Mouse (Mus musculus) MEL (cell line): ENCODE measurements around the gene Pdcd6ip. TPM values are rescaled to one million over a fixed set of nuclear protein-coding genes. Genes with fewer than 3 reads are reported as not detected.

Experiments
- DNase-seq: peaks from one replicate; pipeline ENCODE4 v3.0.0; 2011; ENCODE audit warnings: low read depth, low spot score
- H3K27ac ChIP-seq: 2 replicates; pipeline ENCODE4 v1.5.1; 2012; ENCODE audit warnings: low read depth, mild to moderate bottlenecking, control low read depth, low read length, moderate library complexity; ENCODE audit not compliant: control insufficient read depth
- H3K27me3 ChIP-seq, 2 experiments: fragments of 150-350 bp in 1 of 2; sonication (generic) in 1 of 2; 2 replicates each; pipeline ENCODE4 v1.6.1; 2012; ENCODE audit warnings: low read length in 2 of 2, mild to moderate bottlenecking in 2 of 2, improper control_type of control experiment in 1 of 2, moderate library complexity in 1 of 2; ENCODE audit not compliant: insufficient read depth in 2 of 2, control insufficient read depth in 1 of 2
- H3K36me3 ChIP-seq, 2 experiments: 2 replicates each; pipeline ENCODE4 v1.6.1; 2012 to 2014; ENCODE audit warnings: low read length in 2 of 2, improper control_type of control experiment in 1 of 2, inconsistent platforms in 1 of 2, mild to moderate bottlenecking in 1 of 2; ENCODE audit not compliant: insufficient read depth in 2 of 2, control insufficient read depth in 1 of 2
- H3K4me1 ChIP-seq, 2 experiments: fragments of 150-350 bp in 1 of 2; sonication (generic) in 1 of 2; 2 replicates each; pipeline ENCODE4 v1.6.1; 2012; ENCODE audit warnings: low read length in 2 of 2, improper control_type of control experiment in 1 of 2, mild to moderate bottlenecking in 1 of 2; ENCODE audit not compliant: insufficient read depth in 2 of 2, control insufficient read depth in 1 of 2
- H3K4me3 ChIP-seq, 2 experiments: fragments of 150-350 bp in 1 of 2; sonication (generic) in 1 of 2; 2 replicates each; pipeline ENCODE4 v1.5.1; 2012; ENCODE audit warnings: low read depth in 2 of 2, low read length in 2 of 2, mild to moderate bottlenecking in 2 of 2, moderate library complexity in 2 of 2, control low read depth in 1 of 2, improper control_type of control experiment in 1 of 2; ENCODE audit not compliant: control insufficient read depth in 1 of 2, insufficient read depth in 1 of 2
- H3K79me2 ChIP-seq: 2 replicates; pipeline ENCODE4 v1.6.1; 2012; ENCODE audit warnings: mild to moderate bottlenecking, low read length, moderate library complexity; ENCODE audit not compliant: control insufficient read depth, poor library complexity, insufficient read depth
- H3K9ac ChIP-seq: 2 replicates; pipeline ENCODE4 v1.6.1; 2012; ENCODE audit warnings: low read depth, mild to moderate bottlenecking, control low read depth, low read length, moderate library complexity; ENCODE audit not compliant: control insufficient read depth, poor library complexity, severe bottlenecking
- H3K9me3 ChIP-seq: fragments of 150-350 bp; sonication (generic); replicated peaks from 2 replicates; pipeline ENCODE4 v1.6.1; 2012; ENCODE audit warnings: mild to moderate bottlenecking, low read length, improper control_type of control experiment, moderate library complexity; ENCODE audit not compliant: insufficient read depth
- BHLHE40 ChIP-seq: IDR thresholded peaks from 2 replicates; pipeline ENCODE4 v1.6.1; 2012; ENCODE audit warnings: low read depth, mild to moderate bottlenecking, inconsistent platforms, low read length, improper control_type of control experiment, borderline replicate concordance
- CHD1 ChIP-seq: IDR thresholded peaks from 2 replicates; pipeline ENCODE4 v1.6.1; 2012; ENCODE audit warnings: low read depth, mild to moderate bottlenecking, inconsistent platforms, low read length, improper control_type of control experiment
- E2F4 ChIP-seq: IDR thresholded peaks from 2 replicates; pipeline ENCODE4 v1.6.1; 2011; ENCODE audit warnings: low read depth, low read length, improper control_type of control experiment, borderline replicate concordance
- EP300 ChIP-seq, 2 experiments: IDR thresholded peaks; 2 replicates each; pipeline ENCODE4 v1.6.1; 2011; ENCODE audit warnings: improper control_type of control experiment in 2 of 2, low read length in 2 of 2, low read depth in 1 of 2, mild to moderate bottlenecking in 1 of 2
- GABPA ChIP-seq: IDR thresholded peaks from 2 replicates; pipeline ENCODE4 v1.6.1; 2012; ENCODE audit warnings: low read depth, mild to moderate bottlenecking, inconsistent platforms, low read length, improper control_type of control experiment, moderate library complexity
- JUND ChIP-seq: IDR thresholded peaks from 2 replicates; pipeline ENCODE4 v1.6.1; 2011; ENCODE audit warnings: low read depth, mild to moderate bottlenecking, improper control_type of control experiment, low read length
- MAFK ChIP-seq: IDR thresholded peaks from 2 replicates; pipeline ENCODE4 v1.6.1; 2011; ENCODE audit warnings: low read depth, mild to moderate bottlenecking, low read length, improper control_type of control experiment, borderline replicate concordance
- MAZ ChIP-seq: IDR thresholded peaks from 2 replicates; pipeline ENCODE4 v1.6.1; 2012; ENCODE audit warnings: low read depth, mild to moderate bottlenecking, inconsistent platforms, low read length, improper control_type of control experiment
- MXI1 ChIP-seq: IDR thresholded peaks from 2 replicates; pipeline ENCODE4 v1.6.1; 2011; ENCODE audit warnings: mild to moderate bottlenecking, low read depth, low read length, improper control_type of control experiment
- MYC ChIP-seq: IDR thresholded peaks from 2 replicates; pipeline ENCODE4 v1.6.1; 2011; ENCODE audit warnings: low read depth, mild to moderate bottlenecking, low read length, improper control_type of control experiment, moderate library complexity
- POLR2AphosphoS2 ChIP-seq: IDR thresholded peaks from 2 replicates; pipeline ENCODE4 v1.6.1; 2011; ENCODE audit warnings: low read length, improper control_type of control experiment
- POLR2AphosphoS5 ChIP-seq: IDR thresholded peaks from 2 replicates; pipeline ENCODE4 v1.6.1; 2012; ENCODE audit warnings: low read depth, borderline replicate concordance, mild to moderate bottlenecking, inconsistent platforms, low read length, moderate library complexity, mixed read lengths
- SIN3A ChIP-seq: IDR thresholded peaks from 2 replicates; pipeline ENCODE4 v1.6.1; 2012; ENCODE audit warnings: low read length, improper control_type of control experiment, inconsistent platforms
- SMC3 ChIP-seq: IDR thresholded peaks from 2 replicates; pipeline ENCODE4 v1.6.1; 2011; ENCODE audit warnings: low read depth, low read length, improper control_type of control experiment
- TAL1 ChIP-seq: IDR thresholded peaks from 2 replicates; pipeline ENCODE4 v1.6.1; 2012; ENCODE audit warnings: mild to moderate bottlenecking, inconsistent platforms, low read length, moderate library complexity, mixed read lengths
- TCF12 ChIP-seq: IDR thresholded peaks from 2 replicates; pipeline ENCODE4 v1.6.1; 2014; ENCODE audit warnings: low read depth, mild to moderate bottlenecking, inconsistent platforms, low read length, improper control_type of control experiment, moderate library complexity
- UBTF ChIP-seq: IDR thresholded peaks from 2 replicates; pipeline ENCODE4 v1.6.1; 2012; ENCODE audit warnings: low read depth, mild to moderate bottlenecking, inconsistent platforms, low read length, improper control_type of control experiment, moderate library complexity, borderline replicate concordance; ENCODE audit not compliant: insufficient read depth
- USF1 ChIP-seq: IDR thresholded peaks from 2 replicates; pipeline ENCODE4 v1.6.1; 2014; ENCODE audit warnings: low read depth, mild to moderate bottlenecking, inconsistent platforms, low read length, improper control_type of control experiment, moderate library complexity
- USF2 ChIP-seq, 2 experiments: IDR thresholded peaks; 2 replicates each; pipeline ENCODE4 v1.6.1; 2011 to 2012; ENCODE audit warnings: improper control_type of control experiment in 2 of 2, low read length in 2 of 2, borderline replicate concordance in 1 of 2, inconsistent platforms in 1 of 2, low read depth in 1 of 2, mild to moderate bottlenecking in 1 of 2; ENCODE audit not compliant: insufficient read depth in 1 of 2
- ZC3H11A ChIP-seq: IDR thresholded peaks from 2 replicates; pipeline ENCODE4 v1.6.1; 2012; ENCODE audit warnings: low read depth, mild to moderate bottlenecking, inconsistent platforms, low read length, improper control_type of control experiment
- ZKSCAN1 ChIP-seq: IDR thresholded peaks from 2 replicates; pipeline ENCODE4 v1.6.1; 2012; ENCODE audit warnings: low read depth, mild to moderate bottlenecking, inconsistent platforms, low read length, improper control_type of control experiment, moderate library complexity
- ZNF384 ChIP-seq: IDR thresholded peaks from 2 replicates; pipeline ENCODE4 v1.6.1; 2012; ENCODE audit warnings: low read depth, mild to moderate bottlenecking, inconsistent platforms, low read length, improper control_type of control experiment
- polyA plus RNA-seq, 2 experiments: library from polyadenylated mRNA; stranded (reverse) in 1 of 2; unstranded in 1 of 2; fragments of >175 nt in 1 of 2; fragments of >200 nt in 1 of 2; gene quantifications; 2 replicates each; pipeline versions ENCODE4 v1.2.1 to v1.2.4; 2012; ENCODE audit warnings: low replicate concordance in 2 of 2, low read depth in 1 of 2; ENCODE audit not compliant: insufficient read length in 2 of 2, insufficient read depth in 1 of 2, missing spikeins in 1 of 2
- total RNA-seq: library from RNA; depleted of rRNA; stranded (reverse); fragments of 300-350 nt; gene quantifications from 2 replicates; pipeline ENCODE4 v1.2.3, GENCODE M21; 2012

The Pdcd6ip gene
- total and polyA plus RNA-seq, 3 experiments: 21.1 to 71.2 (median 60.1) TPM

- Histone ChIP-seq H3K27me3 (no peaks in the 10 kb centered on the region), H3K4me3 (no peak overlapping the region), H3K36me3 (no peaks in the 10 kb centered on the region), H3K79me2 (no peaks in the 10 kb centered on the region), H3K4me1 (no peaks in the 10 kb centered on the region), H3K9ac (no peak overlapping the region), H3K9me3 (no peaks in the 10 kb centered on the region), H3K27ac (no peak overlapping the region)
- no peak for DNase-seq
- TF ChIP-seq EP300 (IDR thresholded peaks at IDR 0.05; ENCODE audit: low read depth in 1 of 2, low read length in 2 of 2) (no peak), E2F4 (no peak), ZKSCAN1 (no peak), MYC (no peak), CHD1 (no peak), MAZ (no peak), JUND (no peak), ZNF384 (no peak), BHLHE40 (no peak), MXI1 (no peak), GABPA (no peak), USF1 (no peak), SIN3A (no peak), ZC3H11A (no peak), MAFK (no peak)
Measured at GRCm38 (mm10) chr9:113624086-113624485, 84.0 kb downstream of the Pdcd6ip start.

DNA sequence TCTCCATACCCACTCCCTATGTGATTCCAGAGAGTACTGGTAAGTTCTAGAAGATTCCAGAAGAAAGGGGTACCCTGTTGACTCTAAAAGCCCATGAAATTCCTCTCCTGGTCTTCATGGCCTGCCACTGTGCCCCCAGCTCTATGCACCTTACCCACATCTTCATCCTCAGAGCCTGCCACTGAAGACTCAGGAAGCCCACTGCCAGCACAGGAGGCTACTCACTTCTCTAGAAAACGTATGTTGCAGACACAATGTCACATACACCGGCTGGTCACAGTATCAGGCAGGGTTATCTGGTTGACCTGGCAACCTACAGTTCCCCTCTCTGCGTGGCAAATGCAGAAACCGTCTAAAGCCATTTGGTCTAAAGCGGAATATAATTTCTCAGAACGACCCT is 91.0 kb downstream of the Pdcd6ip start:
- Histone ChIP-seq H3K79me2 (no peaks in the 10 kb centered on the region), H3K4me1 (no peaks in the 10 kb centered on the region), H3K36me3 (no peaks in the 10 kb centered on the region), H3K9me3 (no peaks in the 10 kb centered on the region), H3K27me3 (no peaks in the 10 kb centered on the region; a peak in 1 of 4 replicates), H3K9ac (no peak overlapping the region)
- TF ChIP-seq POLR2AphosphoS5 (no peak), MAZ (no peak), UBTF (no peak), EP300 (IDR thresholded peaks at IDR 0.05; ENCODE audit: low read depth in 1 of 2, low read length in 2 of 2) (no peak), USF1 (no peak), POLR2AphosphoS2 (no peak), MAFK (no peak), CHD1 (no peak), SMC3 (no peak), TCF12 (no peak), E2F4 (no peak), SIN3A (no peak), TAL1 (no peak), USF2 (IDR thresholded peaks at IDR 0.05; ENCODE audit: borderline replicate concordance in 1 of 2, insufficient read depth in 1 of 2, low read depth in 1 of 2, low read length in 2 of 2) (no peak)
- TF ChIP-seq, all 39 proteins: peak for 0
- Histone ChIP-seq H3K27ac (no peak overlapping the region), H3K4me3 (no peak overlapping the region)
- DNase-seq: no peak
